Mouse (Mus musculus): ENCODE data around the gene Celf5.
"Not testable (repeated sequence)": the region's sequence is repeated elsewhere in the genome, so short reads cannot be mapped to it uniquely, and the experiment has no call there.

Gene Celf5

GRCm38 (mm10) chr10:81452237-81452946 lies 30.1 kb downstream of the Celf5 start:
- DNase-seq (ENCODE audit: low spot score), result no peak

GRCm38 (mm10) chr10:81451365-81451745 lies 31.2 kb downstream of the Celf5 start:
- no peak for DNase-seq (ENCODE audit: low spot score)

GRCm38 (mm10) chr10:81450641-81451364 lies 31.7 kb downstream of the Celf5 start:
- no peak for DNase-seq (ENCODE audit: low spot score)

GRCm38 (mm10) chr10:81450140-81450539 lies 32.4 kb downstream of the Celf5 start:
- peak; percentile 77 for DNase-seq (ENCODE audit: low spot score)

GRCm38 (mm10) chr10:81445516-81445915 lies 37.0 kb downstream of the Celf5 start:
- not testable (repeated sequence) for DNase-seq (ENCODE audit: low spot score)

GRCm38 (mm10) chr10:81441019-81441418 lies 41.5 kb downstream of the Celf5 start:
- no peak for DNase-seq (ENCODE audit: low spot score)

- no peak for DNase-seq (ENCODE audit: low spot score)
Measured at GRCm38 (mm10) chr10:81435436-81435835, 47.1 kb downstream of the Celf5 start.

GRCm38 (mm10) chr10:81434361-81435263 lies 47.9 kb downstream of the Celf5 start:
- DNase-seq (ENCODE audit: low spot score), result peak; percentile 36

GRCm38 (mm10) chr10:81433541-81434289 lies 48.8 kb downstream of the Celf5 start:
- peak; percentile 79 for DNase-seq (ENCODE audit: low spot score)

GRCm38 (mm10) chr10:81432868-81433262 lies 49.6 kb downstream of the Celf5 start:
- peak; percentile 94 for DNase-seq (ENCODE audit: low spot score)

GRCm38 (mm10) chr10:81432169-81432867 lies 50.2 kb downstream of the Celf5 start:
- DNase-seq (ENCODE audit: low spot score), result no peak

- DNase-seq (ENCODE audit: low spot score), result peak; percentile 29
Measured at GRCm38 (mm10) chr10:81431526-81432168, 50.9 kb downstream of the Celf5 start.

GRCm38 (mm10) chr10:81430831-81431525 lies 51.5 kb downstream of the Celf5 start:
- peak; percentile 51 for DNase-seq (ENCODE audit: low spot score)

- peak; percentile 62 for DNase-seq (ENCODE audit: low spot score)
Measured at GRCm38 (mm10) chr10:81430141-81430830, 52.2 kb downstream of the Celf5 start.

GRCm38 (mm10) chr10:81429605-81430061 lies 52.9 kb downstream of the Celf5 start:
- no peak for DNase-seq (ENCODE audit: low spot score)

GRCm38 (mm10) chr10:81429092-81429491 lies 53.4 kb downstream of the Celf5 start:
- DNase-seq (ENCODE audit: low spot score), result no peak

- no peak for DNase-seq (ENCODE audit: low spot score)
Measured at GRCm38 (mm10) chr10:81428507-81428870, 54.0 kb downstream of the Celf5 start.

GRCm38 (mm10) chr10:81427804-81428506 lies 54.6 kb downstream of the Celf5 start:
- DNase-seq (ENCODE audit: low spot score), result no peak

- DNase-seq (ENCODE audit: low spot score), result no peak
Measured at GRCm38 (mm10) chr10:81427327-81427726, 55.2 kb downstream of the Celf5 start.

Measured in T-cell, adult 2 months (primary cell).